Mouse (Mus musculus): ENCODE measurements around the gene Xpnpep2. TPM values are rescaled to one million over a fixed set of nuclear protein-coding genes. Genes with fewer than 3 reads are reported as not detected.

Gene Xpnpep2
- polyA plus RNA-seq, 2 experiments from 2014 or later: 0.48 TPM; not detected in 1

DNA sequence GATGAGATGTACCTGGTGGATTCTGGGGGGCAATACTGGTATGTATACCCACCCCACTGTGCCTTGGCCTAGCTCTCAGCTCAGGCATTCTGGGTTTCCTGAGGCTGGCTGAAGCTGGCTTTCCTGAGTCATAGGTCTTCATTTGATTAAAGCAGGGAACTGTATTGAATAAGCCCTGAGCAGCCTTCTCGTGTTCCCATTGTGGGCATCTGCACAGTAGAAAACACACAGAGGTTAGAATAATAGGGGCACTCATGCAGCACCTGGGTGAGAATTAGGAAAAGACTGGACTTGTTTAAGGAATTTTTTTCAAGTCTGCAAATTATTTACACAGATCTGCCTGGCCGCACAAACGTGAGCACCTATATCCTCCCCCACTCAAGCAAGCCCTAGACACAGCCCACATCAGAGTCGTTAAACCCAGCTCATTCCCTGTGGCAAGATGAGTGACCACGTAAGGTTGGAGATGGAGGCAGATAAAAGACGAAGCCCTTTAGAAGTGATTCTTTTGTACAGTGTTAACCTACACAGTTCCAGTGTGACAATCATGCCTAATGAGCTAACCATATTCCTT, 18.5 kb downstream of the Xpnpep2 start:
- no peak for ATAC-seq

DNA sequence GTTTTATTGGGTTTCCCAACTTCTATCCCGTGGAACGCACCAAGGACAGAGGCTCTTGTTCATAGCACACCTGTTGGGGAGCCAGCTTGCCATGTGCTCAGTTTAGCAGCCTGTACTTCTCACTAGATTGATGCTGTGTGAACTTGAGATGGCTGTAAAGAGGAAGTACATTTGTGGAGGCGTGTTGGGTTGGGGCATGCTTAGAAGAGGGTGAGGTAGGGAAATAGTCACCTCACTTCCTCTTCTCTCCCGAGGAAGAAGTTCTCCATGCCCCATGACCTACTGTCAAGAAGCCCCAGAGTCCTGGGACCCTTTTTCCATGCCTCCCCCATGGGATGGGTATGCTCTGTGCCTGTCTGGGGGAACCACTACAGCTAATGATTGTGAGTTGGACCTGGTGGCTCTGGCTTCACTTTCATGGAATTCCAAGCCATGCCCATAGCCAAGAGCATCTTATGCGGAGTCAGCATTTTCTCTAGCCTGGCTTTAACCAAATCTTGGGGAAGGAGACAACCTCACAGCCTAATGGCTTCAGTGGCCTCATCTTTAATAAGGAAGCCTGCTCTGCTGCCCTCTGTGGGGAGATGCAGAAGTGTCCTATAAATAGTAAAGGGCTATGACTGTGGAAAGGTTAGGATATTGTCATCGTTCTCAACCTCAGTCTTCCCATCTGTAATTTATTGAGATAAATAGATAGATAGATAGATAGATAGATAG, 19.1 kb downstream of the Xpnpep2 start:
- peak; percentile 76 for ATAC-seq

DNA sequence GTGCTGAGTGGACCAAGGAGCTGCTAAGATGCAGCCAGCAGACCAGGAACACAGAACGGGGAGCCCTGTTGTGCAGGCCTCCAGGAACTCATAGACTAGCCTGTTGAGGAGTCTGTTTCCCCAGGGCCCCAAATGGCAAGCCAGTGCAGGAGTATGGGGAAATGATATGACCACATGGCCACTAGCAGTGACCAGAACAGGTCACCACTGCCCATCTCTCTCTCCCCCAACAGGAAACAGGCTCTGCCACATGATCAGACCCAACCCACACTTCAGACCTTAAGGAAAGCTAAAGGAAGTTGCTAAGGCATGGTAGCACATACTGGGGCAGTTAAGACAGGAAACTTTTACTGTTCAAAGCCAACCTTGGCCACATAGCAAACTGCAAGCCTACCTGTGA, 20.6 kb downstream of the Xpnpep2 start:
- ATAC-seq: no peak

DNA sequence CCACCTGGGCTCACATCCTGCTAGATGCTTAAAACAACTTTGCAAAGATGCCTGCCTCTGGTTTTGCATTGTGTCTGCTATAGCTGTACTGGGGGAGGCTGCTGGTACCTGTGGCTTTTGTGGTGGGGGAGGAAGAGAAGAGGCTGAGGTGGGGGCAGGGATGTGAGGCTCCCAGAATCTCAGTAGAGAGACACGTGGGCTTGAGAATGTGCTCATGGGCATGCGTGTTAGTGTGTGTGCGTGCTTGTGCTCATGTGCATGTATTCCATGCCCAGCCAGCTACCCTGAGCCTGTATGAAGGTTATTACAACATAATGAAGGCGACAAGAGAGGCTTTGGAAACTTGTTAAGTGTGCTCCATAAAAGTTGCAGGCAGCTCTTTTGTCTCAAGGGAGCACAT, 28.4 kb downstream of the Xpnpep2 start:
- ATAC-seq: peak; percentile 6

DNA sequence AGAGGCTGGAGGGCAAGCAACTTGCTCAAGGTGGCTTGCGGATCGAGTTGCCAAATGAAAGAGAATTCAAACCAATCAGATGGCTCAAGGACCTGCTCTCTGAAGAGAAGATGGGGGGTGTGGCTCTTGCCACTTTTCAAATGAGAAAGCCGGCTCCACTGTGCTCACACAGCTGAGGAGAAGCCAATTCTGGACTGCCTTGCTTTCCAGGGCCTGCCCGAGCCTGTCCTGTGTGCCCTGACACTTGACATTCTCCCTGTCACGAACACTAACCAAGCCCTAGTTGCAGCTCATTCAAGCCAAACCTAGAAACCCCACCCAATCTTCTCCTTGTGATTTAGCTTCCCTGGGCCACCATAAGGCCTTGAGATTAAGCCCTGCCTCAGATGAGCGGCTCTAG, 29.5 kb downstream of the Xpnpep2 start:
- no peak for ATAC-seq

DNA sequence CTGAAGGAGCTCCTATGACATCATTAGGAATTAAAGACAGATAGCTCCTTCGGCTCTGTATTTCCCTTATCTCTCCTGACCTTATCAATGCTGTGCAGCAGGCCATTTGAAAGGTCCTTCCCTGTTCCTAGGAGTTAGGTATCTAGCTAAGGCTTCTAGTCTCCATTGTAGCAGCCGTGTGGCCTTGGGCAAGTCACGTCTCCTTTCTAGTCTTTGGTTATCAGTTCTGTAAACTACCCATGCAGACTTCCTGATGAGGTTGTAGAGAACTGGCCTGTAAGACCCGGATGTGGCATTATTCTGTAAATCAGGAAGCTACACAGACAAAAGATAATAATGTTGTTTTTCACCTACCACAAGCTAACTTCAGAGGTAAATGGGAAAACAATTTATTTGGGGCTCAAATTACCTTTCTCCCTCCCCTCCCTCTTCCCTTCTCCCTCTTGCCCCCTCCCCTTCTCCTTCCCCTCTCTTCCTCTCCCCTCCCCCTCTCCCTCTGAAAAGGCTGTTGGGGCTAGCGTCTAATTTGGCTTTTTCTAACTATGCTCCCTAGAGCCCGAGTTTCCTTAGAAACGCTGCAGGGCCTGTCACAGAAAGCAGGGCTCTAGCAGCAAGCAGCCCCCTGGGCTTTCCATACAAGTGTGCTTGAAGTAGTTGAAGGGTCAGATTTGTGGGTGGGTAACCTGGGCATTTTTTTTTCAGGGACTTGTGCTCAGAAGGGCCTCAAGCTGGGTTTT, 30.2 kb downstream of the Xpnpep2 start:
- ATAC-seq: peak; percentile 44

DNA sequence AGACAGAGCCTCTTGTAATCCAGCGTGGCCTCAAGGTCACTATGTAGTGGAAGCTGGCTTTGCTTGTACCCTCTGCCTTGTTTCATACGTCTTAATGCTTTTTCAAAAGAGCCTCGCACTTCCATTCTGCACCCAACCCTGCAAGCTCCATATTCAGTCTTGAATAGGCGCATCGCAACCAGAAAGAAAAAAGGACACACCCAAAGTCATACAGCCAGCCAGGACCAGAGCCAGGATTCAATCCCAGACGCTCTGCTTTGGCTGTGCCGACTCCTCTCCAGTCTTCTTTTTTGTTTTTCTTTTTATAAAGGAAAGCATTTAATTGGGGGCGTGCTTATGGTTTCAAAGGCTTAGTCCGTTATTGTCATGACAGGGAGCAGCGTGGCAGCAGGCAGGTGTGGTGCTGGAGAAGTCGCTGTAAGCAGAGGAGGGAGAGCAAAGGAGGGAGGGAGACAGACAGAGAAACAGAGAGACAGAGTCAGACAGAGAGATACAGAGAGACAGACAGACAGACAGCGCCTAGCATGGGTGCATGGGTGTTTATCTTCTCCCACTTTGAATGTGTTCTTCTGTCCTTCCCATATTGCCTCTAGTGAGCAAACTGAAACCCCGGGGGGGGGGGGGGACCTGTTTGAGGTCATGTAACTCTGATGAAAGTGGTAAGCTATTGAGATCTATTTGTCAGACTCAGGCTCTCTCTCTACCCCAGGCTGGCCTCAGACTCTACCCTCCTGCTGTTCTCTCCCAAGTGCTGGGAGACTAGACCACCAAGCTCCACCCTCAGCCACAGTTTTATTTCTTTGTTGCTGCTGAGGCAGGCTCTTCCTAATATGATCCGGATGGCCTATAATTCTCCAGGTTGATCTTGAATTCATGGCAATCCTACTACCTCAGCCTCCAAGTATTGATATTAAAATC, 31.1 kb downstream of the Xpnpep2 start:
- ATAC-seq: no peak

DNA sequence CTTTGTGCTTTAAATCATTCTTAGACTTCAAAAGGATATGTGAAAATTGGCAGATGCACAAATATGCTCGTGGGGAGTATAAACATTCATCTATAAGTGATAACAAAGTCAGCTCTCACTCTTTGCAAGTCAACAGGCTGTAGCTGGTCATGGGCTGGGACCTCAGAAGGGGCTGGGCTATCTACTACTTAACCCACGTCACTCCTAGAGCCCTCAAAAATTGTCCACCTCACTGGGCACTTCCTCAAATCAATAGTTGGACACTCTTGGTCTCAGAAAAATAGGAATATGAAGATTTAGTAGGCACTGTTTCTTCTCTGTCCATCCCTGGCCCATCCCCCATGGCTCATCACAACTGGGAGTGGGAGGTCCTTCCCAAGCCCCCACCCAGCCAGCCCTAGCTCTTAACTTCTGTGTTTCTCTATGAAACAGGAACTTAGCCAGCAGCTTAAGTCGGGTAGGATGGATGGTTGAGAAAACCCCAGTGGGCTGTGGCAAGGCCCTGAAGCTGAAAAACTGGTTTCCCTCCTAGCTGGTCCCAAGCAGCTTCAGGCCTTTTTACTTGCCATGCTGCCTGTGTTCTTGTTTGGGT, 31.9 kb downstream of the Xpnpep2 start:
- ATAC-seq: no peak

DNA sequence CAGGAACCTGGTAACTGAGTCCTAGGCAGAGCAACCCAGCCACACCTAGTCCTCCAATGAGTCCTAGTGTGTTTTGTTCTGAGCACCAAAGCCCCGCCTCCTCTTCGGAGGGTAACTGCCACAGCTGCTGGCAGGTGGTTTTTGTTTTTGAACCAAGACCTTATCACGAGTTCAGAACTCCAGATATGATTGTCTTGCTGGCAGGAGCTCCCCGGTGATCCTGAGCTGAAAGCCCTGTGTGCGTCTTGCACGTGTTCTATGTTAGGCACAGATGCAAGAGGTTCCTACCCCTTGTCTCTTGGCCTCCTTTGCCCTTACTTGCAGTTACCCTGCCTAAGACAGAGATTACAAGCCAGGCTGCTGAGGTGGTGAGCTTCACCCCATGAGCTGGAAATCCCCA, 33.0 kb downstream of the Xpnpep2 start:
- peak; percentile 33 for ATAC-seq

DNA sequence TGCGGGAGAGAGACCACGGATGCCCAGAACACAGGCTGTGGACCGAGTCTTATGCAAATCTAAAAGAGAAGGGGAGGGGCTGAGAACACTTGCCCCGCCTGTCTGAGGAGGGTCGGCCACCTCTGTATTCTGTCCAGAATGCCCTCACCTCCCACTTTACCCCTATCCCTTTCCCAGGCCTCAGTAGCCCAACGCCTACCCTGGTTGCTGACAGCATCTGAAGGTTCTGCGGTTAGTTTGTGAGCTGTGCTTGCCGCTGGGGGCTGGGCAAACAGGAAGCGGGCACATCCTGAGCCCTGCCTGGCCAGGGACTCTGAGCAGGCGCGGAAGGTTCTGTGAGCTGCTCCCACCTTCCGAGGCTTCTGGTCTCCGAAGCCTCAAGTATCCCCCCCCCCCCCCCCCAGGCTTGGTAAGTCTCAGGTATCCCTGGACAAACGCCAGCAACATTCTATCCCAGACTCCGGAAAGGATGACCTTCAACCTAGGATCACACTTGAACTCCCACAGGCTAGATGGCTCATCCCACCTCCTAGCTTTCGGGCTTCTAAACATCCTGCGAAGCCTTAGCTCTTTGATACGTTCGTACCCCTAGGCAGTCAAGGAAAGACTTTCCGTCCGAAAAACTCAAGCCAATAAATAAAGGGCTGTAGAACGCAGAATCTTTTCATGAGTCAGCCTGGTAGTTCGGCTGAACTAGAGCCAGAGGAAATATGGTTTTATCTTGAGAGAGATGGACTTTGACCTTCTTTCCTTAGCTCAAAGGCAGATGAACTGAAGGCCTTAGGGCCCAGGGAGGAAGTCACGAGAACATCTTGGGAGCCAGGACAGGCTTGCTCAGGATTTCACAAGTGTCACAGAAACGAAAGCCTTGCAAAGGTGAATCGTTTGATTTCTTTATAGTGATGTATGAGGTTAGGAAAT, 35.1 kb downstream of the Xpnpep2 start:
- peak; percentile 34 for ATAC-seq

DNA sequence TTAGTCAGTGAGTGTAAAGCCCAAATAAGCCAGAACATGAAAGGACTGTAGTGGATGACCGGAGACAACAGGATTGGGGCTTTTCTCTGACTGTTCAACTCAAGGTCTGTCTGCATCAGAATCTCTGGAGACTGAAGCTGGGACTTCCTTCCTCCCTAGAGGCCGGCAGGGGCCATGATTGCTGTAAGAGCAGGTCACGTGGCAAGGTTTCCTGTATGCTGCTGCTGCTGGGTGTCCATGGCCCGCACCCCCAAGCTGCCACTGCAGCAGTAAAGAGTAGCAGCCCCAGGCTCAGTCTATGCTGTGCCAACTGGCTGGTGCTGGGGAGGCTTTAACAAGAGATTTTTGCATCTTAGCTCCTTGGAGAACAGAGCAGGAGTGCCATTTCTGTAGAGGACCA, 37.7 kb downstream of the Xpnpep2 start, which contains the start of gene Sash3:
TSS of gene Sash3 (plus strand) at position 175 of the 400 bp plus-strand sequence.
- ATAC-seq: peak; percentile 40

DNA sequence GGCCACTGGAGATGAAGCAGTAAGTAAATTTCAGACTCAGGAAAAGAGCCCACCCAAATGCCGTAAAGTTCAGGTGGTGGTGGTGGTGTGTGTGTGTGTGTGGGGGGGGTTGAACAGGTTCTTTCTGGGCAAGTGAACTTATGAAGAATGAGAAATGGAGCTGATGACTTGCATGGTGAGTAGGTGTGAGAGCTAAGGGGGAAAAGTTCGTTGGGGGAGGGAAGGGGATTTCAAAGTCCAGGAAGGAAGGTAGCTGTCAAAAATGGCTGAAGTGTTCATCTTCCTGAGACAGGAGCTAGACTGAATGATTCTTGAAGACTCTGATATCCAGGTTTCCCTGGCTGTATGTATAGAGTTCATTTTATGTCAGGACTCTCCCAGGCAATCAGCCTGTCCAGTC, 38.7 kb downstream of the Xpnpep2 start:
- ATAC-seq: no peak

DNA sequence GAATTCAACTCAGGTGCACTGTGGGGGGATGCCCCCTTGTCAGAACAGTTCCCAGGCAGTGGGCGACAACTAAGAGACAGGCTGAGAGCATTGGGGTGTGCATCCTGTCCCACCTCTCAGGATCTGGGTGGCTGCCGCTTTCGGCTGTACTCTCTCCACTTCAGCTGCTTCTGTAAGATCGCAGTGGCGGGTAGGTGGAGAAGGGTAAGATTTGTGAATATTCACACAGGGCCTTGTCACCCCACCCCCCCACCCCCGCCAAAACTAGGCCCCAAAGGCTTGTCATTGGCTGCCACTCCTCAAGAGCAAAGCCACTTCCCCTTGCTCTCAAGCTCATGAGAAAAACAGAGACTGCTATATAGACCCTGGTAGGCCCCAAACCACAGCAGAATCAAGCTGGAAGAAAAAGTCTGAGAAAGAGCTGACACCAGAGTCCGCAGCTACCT, 39.2 kb downstream of the Xpnpep2 start:
- peak; percentile 54 for ATAC-seq

DNA sequence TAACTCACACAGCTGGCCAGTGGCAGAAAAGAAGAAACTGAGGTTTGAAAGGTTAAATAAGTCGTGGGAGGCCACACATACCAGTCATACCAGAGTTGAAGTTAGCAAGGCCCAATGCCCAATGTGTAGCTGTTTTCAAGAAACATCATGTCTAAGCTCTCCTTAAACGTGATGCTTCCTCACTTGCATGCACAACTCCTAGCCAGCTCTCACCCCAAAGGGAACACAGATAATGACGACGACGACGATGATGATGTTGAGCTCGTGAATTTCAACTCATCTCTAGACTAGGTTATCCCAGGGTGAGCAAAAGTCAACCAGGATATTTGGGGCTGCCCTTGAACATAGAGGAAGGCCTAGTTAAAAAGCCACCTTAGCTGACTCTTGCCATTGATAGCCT, 43.6 kb downstream of the Xpnpep2 start:
- ATAC-seq: no peak

DNA sequence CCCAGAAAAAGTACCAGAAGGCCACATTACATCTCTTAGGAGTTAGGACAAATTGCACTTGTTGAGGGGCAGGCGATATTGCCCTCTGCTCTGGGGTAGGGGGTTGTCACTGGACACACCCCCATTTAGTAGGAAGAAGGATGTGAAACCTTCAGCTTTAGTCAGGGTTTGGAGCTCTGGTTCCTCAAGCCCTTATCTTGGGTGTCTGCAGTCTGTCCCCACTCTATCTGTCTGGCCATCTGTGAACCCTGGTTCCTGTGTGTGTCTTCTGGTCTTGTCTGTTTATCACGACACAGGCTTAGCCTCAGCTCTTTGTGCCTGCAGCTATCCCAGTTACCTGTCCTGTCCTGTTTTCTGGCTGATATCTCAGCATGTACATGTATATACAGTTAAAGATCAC, 44.9 kb downstream of the Xpnpep2 start:
- ATAC-seq: no peak

DNA sequence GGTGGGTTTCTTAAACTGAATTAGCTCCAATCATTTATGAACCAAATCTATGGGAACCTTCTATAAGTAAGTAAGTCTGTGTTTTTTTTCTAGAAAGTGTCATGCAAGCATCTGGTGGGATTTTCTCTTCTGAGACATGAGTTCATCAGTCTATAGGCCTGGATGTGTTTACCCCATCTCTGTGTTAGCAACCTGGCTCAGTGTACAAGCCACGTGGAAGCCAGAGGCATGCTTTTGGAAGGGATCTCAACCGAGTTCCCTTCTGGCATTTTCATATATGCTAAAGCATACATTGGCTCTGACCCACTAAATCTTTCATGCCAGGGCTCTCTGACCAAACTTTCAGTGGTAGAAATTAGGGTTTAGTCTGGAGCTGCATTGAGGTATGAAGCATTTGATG, 45.4 kb downstream of the Xpnpep2 start:
- no peak for ATAC-seq

DNA sequence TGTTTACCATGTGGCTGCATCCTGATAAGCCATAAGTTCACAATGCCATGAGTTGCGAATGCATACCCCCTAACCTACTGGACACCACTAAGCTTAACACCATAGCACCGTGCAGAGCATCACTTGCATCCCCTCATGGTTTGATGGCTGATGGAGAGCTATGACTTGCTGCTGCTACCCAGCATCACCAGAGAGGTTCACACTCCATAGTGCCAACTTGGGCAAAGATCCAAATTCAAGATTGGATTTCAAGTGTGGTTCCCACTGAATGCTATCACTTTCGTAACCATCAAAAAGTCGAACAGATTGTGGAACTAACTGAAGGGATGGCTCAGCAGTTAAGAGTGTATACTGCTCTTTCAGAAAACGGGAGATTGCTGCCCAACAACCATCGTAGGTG, 47.0 kb downstream of the Xpnpep2 start:
- no peak for ATAC-seq

DNA sequence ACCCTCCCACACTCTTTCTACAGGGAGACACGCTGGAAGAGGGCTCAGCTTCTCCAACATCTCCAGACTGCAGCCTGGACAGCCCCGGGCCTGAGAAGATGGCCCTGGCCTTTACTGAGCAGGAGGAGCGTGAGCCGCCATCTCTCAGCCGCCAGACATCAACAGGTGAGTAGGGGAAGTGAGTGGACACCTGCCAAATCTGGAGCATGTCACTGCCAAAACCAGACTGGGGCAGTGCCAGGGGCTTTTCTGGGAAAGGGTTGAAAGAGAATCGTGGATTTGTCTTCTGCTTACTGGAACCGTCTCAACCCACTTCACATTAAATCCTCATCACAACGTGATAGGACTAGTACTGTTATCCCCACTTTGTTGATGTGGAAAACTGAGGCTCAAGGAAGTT, 48.9 kb downstream of the Xpnpep2 start:
- ATAC-seq: no peak

DNA sequence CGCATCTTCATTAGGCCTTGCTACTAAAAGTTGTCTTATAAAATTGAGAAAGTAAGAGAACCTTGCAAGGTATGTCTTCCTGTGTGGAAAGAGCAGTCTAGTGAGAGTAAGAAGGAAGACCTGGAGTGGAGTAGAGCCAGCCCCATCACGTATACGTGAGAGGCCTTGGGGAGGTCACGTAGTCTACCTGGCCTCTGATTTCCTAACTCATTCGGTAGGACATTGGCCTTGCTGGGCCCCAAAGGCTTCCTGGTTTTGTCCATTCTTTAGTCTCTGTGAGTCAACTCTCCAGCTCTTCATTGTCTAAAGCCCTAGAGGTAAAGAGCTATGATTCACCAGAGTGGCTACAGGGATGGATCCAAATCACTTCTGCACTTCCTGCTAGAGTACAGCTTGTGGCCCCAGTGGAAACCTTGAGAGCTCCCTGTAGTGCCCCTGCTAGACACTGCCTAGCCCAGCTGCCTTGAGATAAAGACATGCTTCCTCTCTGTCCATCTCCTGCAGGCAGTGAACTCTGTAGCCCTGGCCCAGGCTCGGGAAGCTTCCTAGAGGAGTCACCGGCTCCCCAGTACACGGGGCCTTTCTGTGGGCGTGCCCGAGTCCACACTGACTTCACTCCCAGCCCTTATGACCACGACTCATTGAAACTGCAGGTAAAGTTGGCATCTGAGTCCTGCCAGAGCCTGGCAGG, 49.8 kb downstream of the Xpnpep2 start:
- no peak for ATAC-seq

DNA sequence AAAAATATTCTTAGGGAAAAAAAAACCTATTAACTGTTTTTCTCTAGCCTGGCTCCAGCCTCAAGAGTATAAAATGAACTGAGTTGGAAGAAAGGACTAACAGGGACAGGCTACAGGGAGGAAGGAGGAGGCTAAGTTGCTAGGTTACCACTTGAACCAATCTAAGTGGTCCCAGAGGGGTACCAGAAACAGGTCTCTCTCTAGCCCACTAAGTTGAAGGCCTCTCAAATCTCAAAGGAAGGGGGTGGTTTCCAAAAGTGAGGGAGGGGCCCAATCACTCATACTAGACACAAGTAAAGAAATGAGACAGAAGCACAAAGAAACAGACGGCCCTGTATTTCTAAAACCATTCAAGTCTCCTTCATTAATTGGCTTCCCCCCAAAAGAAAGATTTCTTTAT, 61.4 kb downstream of the Xpnpep2 start:
- ATAC-seq: no peak

DNA sequence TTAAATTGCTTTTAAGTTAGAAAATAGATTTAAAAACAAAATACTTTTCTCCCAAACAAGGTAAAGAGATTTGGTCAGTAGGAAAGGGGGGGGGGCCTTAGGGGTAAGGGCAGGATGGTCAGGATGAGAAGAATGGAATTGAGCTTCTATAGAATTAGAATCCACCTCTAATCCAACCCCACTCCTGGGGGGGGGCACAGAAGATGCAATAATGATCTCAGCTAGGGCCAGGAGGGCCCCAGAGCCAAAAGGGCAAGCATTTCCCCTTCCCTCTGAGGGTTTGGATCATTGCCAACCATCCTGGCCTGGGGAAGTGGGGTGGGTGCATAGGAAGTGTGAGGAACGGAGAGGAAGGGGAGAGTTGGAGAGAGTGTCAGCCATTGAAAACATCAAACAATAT, 61.8 kb downstream of the Xpnpep2 start:
- ATAC-seq: no peak

Data from activated CD4-positive, CD25-positive, alpha-beta regulatory T cell, adult 4 months (primary cell).